Mouse (Mus musculus) frontal cortex, adult (tissue): ENCODE results near the gene Llgl1.
A peak's percentile ranks its signal among the peaks of the same experiment; 100 is the strongest.

Source experiments
- ATAC-seq: cut with Nextera tagmentation; 2 replicates; pipeline ENCODE4 v1.9.2; 2017; ENCODE audit warnings: mild to moderate bottlenecking, moderate library complexity, mixed read lengths; ENCODE audit not compliant: low TSS enrichment

Gene Llgl1

GRCm38 (mm10) chr11:60699524-60700075, at the start of gene Llgl1:
Llgl1 (plus strand) TSS chr11:60699723.
- peak; percentile 92 for ATAC-seq

- no peak for ATAC-seq
These were observed 3.4 kb upstream of the Llgl1 start for GRCm38 (mm10) chr11:60696165-60696564.

- ATAC-seq: no peak
These were observed 2.0 kb upstream of the Llgl1 start for GRCm38 (mm10) chr11:60697561-60697960.

GRCm38 (mm10) chr11:60698806-60699523, 558 bp upstream of the Llgl1 start:
- ATAC-seq: peak; percentile 15

- ATAC-seq: no peak
These were observed 1.0 kb downstream of the Llgl1 start for GRCm38 (mm10) chr11:60700320-60701185.

GRCm38 (mm10) chr11:60701611-60702010, 2.1 kb downstream of the Llgl1 start:
- ATAC-seq: no peak

- ATAC-seq: no peak
These were observed 3.6 kb downstream of the Llgl1 start for GRCm38 (mm10) chr11:60703131-60703530.

GRCm38 (mm10) chr11:60704023-60704880, 4.7 kb downstream of the Llgl1 start:
- no peak for ATAC-seq

GRCm38 (mm10) chr11:60705255-60705654, 5.7 kb downstream of the Llgl1 start:
- ATAC-seq: no peak

GRCm38 (mm10) chr11:60706076-60706475, 6.6 kb downstream of the Llgl1 start:
- no peak for ATAC-seq

GRCm38 (mm10) chr11:60706696-60707480, 7.4 kb downstream of the Llgl1 start:
- ATAC-seq: peak; percentile 29; the same call in 1 of the 2 replicates

- peak; percentile 38 for ATAC-seq
These were observed 8.1 kb downstream of the Llgl1 start for GRCm38 (mm10) chr11:60707672-60708071.

GRCm38 (mm10) chr11:60708631-60709030, 9.1 kb downstream of the Llgl1 start:
- no peak for ATAC-seq

GRCm38 (mm10) chr11:60709481-60710465, 10.2 kb downstream of the Llgl1 start:
- ATAC-seq: no peak

- ATAC-seq: no peak
These were observed 11.7 kb downstream of the Llgl1 start for GRCm38 (mm10) chr11:60711218-60711617.

GRCm38 (mm10) chr11:60712040-60712439, 12.5 kb downstream of the Llgl1 start:
- no peak for ATAC-seq

- ATAC-seq: no peak
These were observed 13.2 kb downstream of the Llgl1 start for GRCm38 (mm10) chr11:60712639-60713255.

- ATAC-seq: no peak
These were observed 16.3 kb downstream of the Llgl1 start for GRCm38 (mm10) chr11:60715833-60716232.

GRCm38 (mm10) chr11:60719263-60719662, 19.7 kb downstream of the Llgl1 start:
- no peak for ATAC-seq
